Mouse (Mus musculus): ENCODE results near the gene Srpx2. TPM values are rescaled to one million over a fixed set of nuclear protein-coding genes. Genes with fewer than 3 reads are reported as not detected.

Srpx2 gene
- total RNA-seq (2021), result 1.9 and 2.2 TPM in 2 replicates
- long read RNA-seq, experiment 1, partial matches to known transcripts, result 0 of 3 reads
- long read RNA-seq, experiment 1, other reads (novel, unspliced or antisense), result 1 of 3 reads
- long read RNA-seq, experiment 2, partial matches to known transcripts, result 1 of 1 reads
- long read RNA-seq, experiment 2, other reads (novel, unspliced or antisense), result 0 of 1 reads

DNA sequence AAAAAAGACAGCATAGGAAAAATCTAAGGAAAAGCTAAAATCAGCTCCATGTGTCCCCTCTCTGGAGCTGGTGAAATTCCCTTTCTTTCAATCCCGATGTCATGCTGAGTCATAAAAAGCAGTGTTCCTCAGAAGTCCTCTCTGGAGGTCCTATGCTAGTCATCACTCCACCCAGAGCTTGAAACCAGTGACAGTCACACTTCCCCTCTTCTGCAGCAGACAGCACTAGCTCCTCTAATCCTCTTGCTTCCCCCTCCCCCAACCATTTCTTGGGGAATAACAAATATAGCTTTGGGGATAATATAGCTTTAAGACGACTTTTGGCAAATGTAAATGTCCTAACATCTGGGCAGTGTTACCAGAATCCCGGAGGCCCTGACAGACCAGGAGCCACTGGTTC, at the start of gene Srpx2:
TSS of gene Srpx2 (plus strand) at position 166 of the 400 bp plus-strand sequence.
- no peak for DNase-seq

DNA sequence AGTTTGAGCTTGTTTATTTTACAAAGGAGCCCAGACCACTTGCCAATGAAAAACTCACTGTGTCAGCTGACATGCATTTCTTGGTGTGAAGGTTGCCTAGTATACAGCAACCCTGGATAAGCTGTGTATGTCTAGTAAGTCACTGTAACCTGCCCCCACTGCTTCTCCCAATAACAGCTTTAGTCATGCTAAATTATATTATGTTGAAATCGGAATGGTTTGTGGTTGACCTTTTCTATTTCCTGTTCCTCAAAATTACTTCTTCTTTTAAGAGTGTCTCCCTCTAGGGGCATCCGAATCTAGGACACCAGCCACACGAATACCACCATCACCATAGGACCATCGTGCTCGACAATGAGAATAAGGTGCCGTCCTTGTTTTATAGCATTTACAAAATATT, 38.5 kb upstream of the Srpx2 start:
- DNase-seq, result no peak

DNA sequence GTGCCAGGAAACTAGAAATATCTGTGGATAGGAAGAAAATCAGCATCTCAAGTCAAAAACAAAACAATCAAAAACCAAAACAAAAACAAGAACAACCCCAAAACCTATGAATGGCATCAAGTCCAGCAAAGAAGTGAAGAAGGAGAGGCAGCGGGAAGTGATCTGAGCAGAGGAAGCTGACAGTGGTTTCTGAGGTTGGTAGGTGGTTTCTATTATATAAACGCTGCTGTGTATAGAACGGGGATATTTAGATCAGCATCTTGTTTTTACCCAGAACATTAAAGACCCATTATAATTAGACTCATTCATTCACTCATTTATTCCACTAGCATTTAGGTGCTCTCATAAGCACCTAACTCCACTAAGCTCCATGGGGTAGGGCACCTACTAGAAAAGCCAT, 20.9 kb upstream of the Srpx2 start:
- no peak for DNase-seq

DNA sequence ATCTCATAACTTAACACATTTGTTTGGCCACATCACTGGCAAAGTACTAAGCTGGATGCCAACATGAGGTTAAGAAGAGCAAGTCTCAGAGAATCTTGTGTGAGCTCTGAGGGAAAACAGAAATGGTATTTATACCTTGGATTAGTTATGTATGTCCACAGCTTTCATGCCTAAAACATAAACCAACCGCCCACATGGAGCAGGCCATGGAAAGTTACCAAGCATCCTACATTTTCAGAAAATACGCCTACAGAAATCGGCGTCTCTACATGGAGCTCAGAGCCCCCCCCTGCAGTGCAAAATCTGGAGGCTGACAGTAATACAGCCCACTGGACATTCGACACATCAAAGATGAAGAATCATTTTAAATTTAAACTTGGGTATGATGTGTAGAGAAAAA, 20.1 kb upstream of the Srpx2 start:
- DNase-seq, result no peak

DNA sequence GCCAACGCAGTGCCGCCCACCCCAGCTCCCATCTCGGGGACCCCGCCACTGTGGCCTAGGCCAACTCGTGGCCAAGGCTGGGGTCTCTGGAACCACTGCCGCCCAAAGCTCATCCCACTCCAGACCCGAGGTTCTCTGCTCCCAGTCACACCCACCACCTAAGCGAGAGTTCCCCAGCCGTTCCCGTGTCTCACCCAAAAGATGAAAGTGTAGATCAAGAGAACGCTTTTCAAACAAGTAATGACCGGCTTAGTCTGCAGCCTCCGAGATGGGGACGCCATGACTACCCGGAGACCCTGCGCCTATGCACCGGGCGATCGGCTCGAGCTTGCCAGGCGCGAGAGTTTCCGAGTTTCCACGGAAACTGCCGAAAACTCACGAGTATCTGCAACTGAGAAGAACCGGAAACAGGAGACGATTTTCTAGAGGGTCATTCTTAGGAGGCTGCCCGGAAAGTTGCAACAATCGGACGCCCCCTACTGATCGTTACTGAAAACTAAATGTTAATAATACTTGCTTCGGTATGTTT, 10.1 kb upstream of the Srpx2 start, which contains the start of gene Tspan6:
TSS of gene Tspan6 (minus strand) at position 416 of the 529 bp plus-strand sequence.
- peak; percentile 81 for DNase-seq

DNA sequence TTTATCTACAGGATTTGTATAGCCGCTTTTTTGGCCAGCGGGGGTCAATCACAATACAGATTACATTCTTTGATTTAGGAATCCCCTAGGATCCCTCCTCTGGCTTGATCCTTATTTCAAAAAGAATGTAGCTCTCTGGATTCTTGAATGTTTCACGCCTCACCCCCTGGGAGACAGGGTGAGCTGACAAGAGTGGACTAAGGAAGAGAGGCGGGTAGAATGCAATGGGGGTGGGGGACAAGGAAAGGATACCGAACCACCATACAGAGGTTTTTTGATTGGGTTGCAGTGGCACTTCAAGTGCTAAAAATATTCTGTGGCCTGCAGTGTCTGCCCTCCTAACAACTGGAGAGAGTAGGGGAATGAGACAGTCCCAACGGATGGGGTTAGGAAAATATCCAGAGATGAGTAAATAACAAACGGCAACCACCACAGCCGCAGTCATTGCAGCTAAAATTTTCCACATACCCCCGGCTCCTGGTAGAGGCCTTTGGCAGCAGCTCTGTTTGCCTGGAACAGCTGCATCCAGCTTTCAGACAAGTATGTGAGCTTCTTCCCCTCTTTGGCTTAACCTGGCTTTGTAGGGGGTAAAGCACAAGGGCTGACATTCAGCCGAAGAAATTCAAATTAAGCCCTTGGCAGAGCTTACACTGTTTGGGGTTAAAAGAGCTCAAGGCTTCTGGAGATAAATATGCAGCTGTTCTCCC, 3.3 kb downstream of the Srpx2 start:
- DNase-seq, result no peak

DNA sequence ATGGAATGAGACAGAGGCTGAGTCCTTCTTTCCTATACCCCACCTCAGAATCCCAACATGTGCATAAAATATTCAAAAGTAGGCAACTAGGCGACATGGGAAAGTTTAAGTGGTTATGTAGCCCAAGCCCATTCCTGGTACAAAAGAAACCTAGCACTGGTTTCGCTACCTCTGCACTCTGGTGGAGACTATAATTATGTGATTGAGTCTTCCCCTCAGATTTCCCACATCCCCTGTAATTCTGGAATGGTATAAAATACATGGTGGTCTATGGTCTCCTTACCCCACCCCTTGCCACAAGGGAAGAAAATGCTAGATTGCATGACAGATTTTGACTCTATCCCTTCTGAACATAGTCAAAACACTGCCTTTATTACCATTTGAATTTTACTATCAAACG, 4.8 kb downstream of the Srpx2 start:
- DNase-seq, result no peak

DNA sequence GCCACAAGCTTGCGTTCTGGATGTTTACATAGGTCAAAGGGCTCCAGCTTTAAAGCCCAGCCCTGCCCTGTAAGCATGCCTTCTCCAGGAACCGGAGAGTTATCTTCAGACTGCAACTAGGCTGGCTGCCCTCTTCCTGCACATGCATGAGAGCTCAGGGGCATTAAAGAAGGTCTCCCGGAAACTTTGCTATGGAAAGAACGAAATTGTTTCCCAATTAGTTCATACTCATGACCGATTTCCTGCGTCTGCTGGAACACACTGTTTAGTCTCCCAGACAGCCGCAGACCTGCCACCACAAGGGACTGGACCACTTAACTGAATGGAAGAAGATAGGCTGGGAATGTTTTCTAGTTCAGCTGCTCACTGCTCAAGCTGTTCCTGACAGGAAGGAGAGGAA, 6.0 kb downstream of the Srpx2 start:
- DNase-seq, result no peak

DNA sequence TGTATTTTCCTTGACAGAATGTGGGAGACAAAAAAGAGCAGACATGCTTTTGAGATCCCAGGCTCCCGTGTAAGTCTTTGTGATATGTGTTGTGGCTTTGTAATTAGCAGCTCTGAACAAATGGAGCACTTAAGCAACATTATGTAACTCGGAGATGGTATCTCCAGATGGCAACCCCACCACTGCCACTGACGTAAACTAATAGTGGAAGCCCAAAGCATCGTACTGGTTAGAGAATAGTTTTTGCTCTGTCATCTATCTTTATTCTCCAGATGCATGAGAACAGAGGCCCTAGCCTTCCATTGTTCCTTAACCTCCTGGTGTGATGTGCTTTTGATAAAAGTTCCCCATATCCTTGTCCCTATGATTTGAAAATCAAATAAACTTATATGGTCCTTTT, 13.0 kb downstream of the Srpx2 start:
- no peak for DNase-seq

DNA sequence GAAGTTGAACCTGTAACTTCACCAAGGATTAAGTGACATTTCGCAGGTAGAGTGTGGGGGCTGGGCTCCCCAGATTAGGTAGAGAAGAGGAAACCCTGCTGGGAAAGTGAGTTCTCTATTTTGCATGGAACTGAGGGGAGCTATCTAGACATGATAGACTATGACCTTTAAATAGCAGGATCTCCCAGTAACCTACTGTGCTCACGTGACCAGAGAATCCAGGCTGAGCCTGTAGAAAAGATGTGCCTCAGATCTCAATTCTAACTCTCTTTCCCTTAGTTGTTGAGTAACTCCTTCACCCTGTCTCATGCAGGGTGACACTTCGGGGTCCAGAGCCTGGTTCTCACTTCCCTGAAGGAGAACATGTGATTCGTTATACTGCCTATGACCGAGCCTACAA, 18.5 kb downstream of the Srpx2 start:
- no peak for DNase-seq

DNA sequence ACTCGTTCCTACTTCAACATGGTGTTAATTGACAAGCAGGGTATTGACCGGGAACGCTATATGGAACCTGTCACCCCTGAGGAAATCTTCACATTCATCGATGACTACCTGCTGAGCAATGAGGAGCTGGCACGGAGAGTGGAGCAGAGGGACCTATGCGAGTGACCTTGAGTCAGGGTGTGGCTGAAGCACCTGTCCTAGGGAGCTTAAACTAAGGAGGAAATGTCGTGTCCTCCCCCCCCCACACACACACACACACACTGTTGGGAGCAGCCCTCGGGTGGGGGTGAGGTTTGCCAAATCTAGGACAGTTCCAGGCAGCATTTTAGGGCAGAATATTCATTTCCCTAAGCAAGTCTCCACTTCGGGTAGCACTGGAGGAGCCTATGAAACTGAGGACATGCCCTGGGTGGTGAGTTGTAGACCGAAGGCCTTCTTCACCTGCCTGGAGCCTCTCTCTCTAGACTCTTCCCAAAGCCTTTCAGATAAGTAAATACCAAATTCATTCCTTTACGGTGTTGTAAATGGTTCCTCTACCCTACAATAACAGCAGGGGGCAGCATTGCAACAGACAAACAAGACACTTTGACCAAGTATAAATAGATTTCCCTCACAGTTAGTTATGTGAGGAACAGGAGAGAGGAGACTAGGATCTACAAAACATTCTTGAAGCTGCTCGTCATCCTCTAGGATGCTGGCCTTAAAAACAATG, 23.2 kb downstream of the Srpx2 start:
- DNase-seq, result peak; percentile 43

DNA sequence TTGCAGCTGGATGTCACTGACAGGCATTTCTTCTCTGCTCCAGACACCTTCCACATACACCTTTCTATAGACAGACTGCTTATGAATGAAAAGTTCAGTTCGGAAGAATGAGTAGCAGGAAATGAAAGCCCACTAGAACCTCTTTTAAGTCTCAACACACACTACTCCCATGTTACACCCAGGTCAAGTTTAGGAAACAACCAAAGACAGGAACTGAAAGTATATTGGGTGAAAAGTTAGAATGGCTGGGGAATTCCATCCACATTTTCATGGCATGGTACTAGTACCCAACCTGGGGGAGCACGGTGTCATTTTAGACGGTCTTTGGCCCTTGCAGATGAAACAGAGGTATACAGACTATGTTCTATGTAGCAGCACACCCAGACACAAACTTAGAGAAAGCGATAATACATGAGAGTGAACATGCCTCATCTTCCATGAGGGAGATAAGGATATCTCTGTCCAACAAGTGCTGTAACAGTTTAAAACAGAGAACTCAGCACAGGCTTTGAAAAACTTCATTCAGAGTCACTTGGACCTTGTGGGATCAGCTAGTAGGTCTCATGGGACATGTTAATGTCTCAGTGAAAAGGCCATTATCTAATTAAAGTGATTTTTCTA, 28.5 kb downstream of the Srpx2 start:
- no peak for DNase-seq

DNA sequence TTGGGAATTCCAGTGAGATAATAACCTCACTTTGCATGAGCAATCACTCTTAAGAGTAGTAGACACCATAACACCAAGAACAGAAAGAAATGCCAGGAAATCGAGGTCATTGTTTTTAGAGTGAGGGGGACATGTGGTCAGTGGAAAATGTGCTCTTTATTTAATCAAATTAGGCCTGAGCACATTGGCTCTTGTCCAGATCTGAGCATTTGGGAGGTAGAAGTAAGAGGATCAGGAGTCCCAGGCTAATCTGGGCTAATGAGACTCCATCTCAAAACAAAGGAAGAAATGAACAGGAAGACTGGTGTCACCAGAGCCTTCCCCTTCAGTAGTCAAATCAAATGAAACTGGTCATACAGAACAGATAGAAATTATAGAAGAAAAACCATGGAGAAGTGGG, 31.3 kb downstream of the Srpx2 start:
- no peak for DNase-seq

DNA sequence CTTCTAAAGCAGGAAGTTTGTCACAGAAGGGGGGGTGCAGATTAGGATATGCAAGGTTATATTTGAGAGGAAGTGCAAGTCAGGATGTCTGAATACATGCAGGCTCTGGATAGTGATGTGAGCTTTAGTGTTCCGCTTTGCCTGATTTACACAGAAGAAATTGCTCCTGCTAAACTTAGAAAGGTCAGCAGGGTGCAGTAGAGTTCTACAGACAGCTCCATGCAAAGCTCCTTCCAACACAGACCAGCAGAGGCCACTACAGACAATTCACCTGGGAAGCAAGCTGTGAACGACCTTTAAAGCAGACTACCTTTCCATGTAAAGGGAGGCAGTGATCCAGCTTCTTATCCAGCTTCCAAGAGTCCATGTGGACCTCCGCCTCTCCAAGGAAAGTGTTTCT, 39.2 kb downstream of the Srpx2 start:
- DNase-seq, result peak; percentile 60

DNA sequence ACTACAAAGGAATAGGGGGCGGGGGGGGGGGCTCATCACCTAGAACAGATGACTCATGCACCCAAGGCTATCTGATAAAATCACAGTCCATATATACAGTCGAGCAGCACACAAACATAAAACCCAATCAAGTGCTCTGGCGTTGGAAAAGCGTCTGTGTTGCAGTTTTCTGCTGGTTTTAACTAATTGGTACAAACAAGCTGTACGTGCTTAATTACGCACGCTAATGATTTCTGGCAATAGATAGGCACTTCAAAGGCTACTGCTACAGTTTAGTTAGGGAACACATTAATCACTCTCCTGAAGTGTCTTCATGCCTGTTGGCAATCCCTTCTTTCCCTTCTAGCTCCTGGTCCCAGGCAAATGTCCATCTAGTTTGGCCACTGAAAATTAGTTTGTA, 46.4 kb downstream of the Srpx2 start:
- no peak for DNase-seq

DNA sequence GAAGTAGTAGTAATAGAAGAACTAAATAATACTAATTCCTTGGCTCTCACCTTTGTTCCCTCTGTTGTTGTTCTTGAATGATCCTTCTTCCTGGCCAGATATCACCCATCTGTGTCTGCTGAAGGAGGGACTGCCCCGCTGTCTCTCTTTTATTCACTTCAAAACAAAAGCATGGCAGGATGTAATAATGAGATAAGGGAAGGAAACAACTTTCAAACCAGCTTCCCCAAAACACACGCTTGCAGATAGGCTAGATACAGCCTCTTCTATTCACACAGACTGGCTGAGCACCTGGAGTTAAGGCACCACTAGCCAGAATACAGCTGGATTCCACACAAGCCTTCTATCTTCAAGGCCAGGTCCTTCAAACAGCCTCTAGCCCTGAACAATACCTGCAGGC, 52.4 kb downstream of the Srpx2 start:
- no peak for DNase-seq

DNA sequence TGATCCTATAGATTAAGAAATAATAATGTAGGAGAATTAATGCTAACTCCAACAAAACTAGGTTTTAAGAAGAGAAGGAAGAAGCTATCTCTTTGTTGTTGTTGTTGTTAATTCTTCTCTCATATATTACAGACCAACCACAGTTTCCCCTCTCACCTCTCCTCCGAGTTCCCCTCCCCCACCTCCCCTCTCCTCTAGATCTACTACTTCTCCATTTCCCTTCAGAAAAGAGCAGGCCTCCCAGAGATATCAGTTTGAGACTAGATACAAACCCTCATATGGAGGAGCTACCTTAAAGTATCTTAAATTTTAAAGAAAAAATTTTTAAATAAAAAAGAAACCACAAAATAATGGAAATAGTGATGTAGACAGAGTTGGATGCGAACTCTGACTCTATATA, 56.4 kb downstream of the Srpx2 start:
- DNase-seq, result no peak

DNA sequence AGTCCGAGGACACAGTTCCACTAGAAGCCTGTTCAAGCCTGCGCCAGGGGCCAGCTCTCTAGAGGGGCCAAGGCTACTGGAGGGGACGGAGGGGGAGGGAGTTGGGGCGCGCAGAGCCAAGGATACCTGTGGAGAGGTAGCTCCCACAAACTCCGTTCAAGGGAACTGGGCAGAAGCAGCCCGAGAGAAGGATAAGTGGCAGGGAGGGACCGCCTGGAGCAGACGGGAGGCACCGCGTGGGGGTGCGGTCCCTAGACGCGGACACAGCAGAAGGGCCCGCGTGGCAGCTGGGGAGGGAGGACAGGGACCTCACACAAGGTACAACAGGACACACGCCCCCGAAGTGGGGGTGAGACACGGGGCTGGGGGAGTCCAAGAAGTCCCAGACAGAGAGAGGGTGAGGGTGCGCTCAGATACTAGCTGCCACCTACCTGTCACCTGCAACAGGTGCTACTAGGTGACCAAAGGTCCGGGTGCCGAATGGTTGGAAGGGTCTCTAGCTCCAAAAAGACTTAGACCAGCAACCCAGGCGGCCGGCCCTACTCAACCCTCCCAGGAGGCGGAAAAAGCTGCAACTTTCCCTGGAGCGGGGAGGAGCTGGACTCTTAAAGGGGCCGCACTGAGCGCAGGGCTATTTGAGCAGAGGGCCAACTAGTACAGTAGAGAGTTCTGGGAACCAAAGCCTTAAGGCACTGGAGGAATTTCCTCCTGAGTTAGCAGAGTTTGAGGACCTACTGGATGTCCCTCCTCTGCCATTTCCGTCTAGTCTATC, 73.2 kb downstream of the Srpx2 start, which contains the start of gene Sytl4:
TSS of gene Sytl4 (minus strand) at position 582 of the 772 bp plus-strand sequence.
- DNase-seq, result peak; percentile 66

All from adrenal gland, postnatal 14 days (tissue).